Mouse (Mus musculus) cerebellum, adult 2 months (tissue): ENCODE measurements around the gene Uqcrh.

Experiments used
- CTCF ChIP-seq: fragments of 200-500 bp; IDR thresholded peaks from 2 replicates; pipeline ENCODE4 v1.5.1; 2011; ENCODE audit warnings: low read depth, mild to moderate bottlenecking, control low read depth, low read length, moderate library complexity, borderline replicate concordance; ENCODE audit not compliant: insufficient read depth
- POLR2A ChIP-seq: fragments of 200-500 bp; IDR thresholded peaks from 2 replicates; pipeline ENCODE4 v1.6.1; 2011; ENCODE audit warnings: low read length, control low read depth, borderline replicate concordance; ENCODE audit not compliant: insufficient read depth

- TF ChIP-seq POLR2A, result no peak
- no peak for TF ChIP-seq CTCF
Observed at GRCm38 (mm10) chr4:116057559-116057958, 17.3 kb downstream of the Uqcrh start.
